Mouse (Mus musculus) erythroblast, adult 5-6 weeks (primary cell): ENCODE data around the gene Abcc5. TPM values are rescaled to one million over a fixed set of nuclear protein-coding genes. Genes with fewer than 3 reads are reported as not detected.
"Not testable (repeated sequence)": the region's sequence is repeated elsewhere in the genome, so short reads cannot be mapped to it uniquely, and the experiment has no call there.

Experiments used
- ATAC-seq: replicated peaks from 2 replicates; pipeline ENCODE4 v1.8.0; 2016; ENCODE audit warnings: moderate number of reproducible peaks, mild to moderate bottlenecking, moderate TSS enrichment, inconsistent platforms; ENCODE audit not compliant: poor library complexity, low FRiP score, severe bottlenecking
- total RNA-seq, 2 experiments: library from RNA; stranded (forward) in 1 of 2; stranded (reverse) in 1 of 2; fragments of 150-400 nt in 1 of 2; fragments of 200-764, 138-1000 nt in 1 of 2; gene quantifications; 2 replicates each; pipeline versions ENCODE4 v1.2.3 to v1.2.4; 2015 to 2017; ENCODE audit warnings: low replicate concordance in 2 of 2

Abcc5 gene
- total RNA-seq, 2 experiments from 2014 or later = 30.0 to 32.8 TPM

GRCm38 (mm10) chr16:20371731-20372130, 54.5 kb downstream of the Abcc5 start:
- 0 out of 2 replicates have a peak, but pooled peaks have one; percentile 37 for ATAC-seq

GRCm38 (mm10) chr16:20368221-20368620, 58.0 kb downstream of the Abcc5 start:
- ATAC-seq = no peak

- ATAC-seq = no peak
These were observed 64.1 kb downstream of the Abcc5 start for GRCm38 (mm10) chr16:20362121-20362520.

GRCm38 (mm10) chr16:20361496-20361895, 64.7 kb downstream of the Abcc5 start:
- not testable (repeated sequence) for ATAC-seq

- no peak for ATAC-seq
These were observed 66.4 kb downstream of the Abcc5 start for GRCm38 (mm10) chr16:20359643-20360295.

- ATAC-seq = no peak
These were observed 68.4 kb downstream of the Abcc5 start for GRCm38 (mm10) chr16:20357837-20358236.

- ATAC-seq = no peak
These were observed 71.4 kb downstream of the Abcc5 start for GRCm38 (mm10) chr16:20354762-20355161.

- ATAC-seq = no peak
These were observed 72.2 kb downstream of the Abcc5 start for GRCm38 (mm10) chr16:20354011-20354410.

- ATAC-seq = no peak
These were observed 80.7 kb downstream of the Abcc5 start for GRCm38 (mm10) chr16:20345464-20345863.

GRCm38 (mm10) chr16:20338616-20339015, 87.6 kb downstream of the Abcc5 start:
- no peak for ATAC-seq

- ATAC-seq = no peak
These were observed 91.3 kb downstream of the Abcc5 start for GRCm38 (mm10) chr16:20334918-20335317.

- no peak for ATAC-seq
These were observed 97.9 kb downstream of the Abcc5 start for GRCm38 (mm10) chr16:20328306-20328705.

GRCm38 (mm10) chr16:20325286-20325685, 100.9 kb downstream of the Abcc5 start, which contains the start of gene Cyp2ab1:
Gene Cyp2ab1, minus strand, starts transcription at chr16:20325404.
- no peak for ATAC-seq

- ATAC-seq = no peak
These were observed 102.3 kb downstream of the Abcc5 start for GRCm38 (mm10) chr16:20323907-20324306.

- ATAC-seq = no peak
These were observed 103.9 kb downstream of the Abcc5 start for GRCm38 (mm10) chr16:20322274-20322673.

- no peak for ATAC-seq
These were observed 109.4 kb downstream of the Abcc5 start for GRCm38 (mm10) chr16:20316770-20317169.

- ATAC-seq = no peak
These were observed 110.9 kb downstream of the Abcc5 start for GRCm38 (mm10) chr16:20315266-20315665.

- ATAC-seq = no peak
These were observed 113.9 kb downstream of the Abcc5 start for GRCm38 (mm10) chr16:20312272-20312671.

GRCm38 (mm10) chr16:20301770-20302649, 124.2 kb downstream of the Abcc5 start, which contains the start of gene Parl:
Gene Parl, minus strand, starts transcription at chr16:20302387.
- peak; percentile 89 for ATAC-seq

GRCm38 (mm10) chr16:20300076-20300475, 126.1 kb downstream of the Abcc5 start:
- ATAC-seq = no peak
